Mouse (Mus musculus): Measurements from ENCODE around the gene Fank1. TPM values are rescaled to one million over a fixed set of nuclear protein-coding genes. Genes with fewer than 3 reads are reported as not detected.

The Fank1 gene
- total RNA-seq, 2 experiments from 2014 or later, result 4.2 to 4.4 TPM

DNA sequence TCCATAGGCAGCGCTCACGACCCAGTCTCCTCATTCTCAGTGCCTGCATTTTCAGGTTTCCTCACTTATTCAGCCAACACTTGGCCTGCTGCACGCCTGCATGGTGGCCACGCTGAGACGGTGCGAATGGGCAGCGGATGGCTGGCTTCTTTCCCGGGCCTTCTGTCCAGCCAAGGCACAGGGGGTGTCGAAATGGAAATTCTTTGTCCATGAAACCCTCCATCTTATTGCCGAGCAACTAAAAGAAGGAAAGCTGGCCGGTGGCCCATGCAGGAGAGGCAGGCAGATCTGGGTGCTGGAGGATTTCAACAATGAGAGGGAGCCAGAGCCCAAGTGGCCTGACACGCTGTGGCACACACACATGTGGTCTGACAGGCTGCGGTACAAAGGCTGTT, 10.8 kb upstream of the Fank1 start:
- peak; percentile 79 to 85 for DNase-seq (ENCODE audit: low spot score in 2 of 2)

GRCm38 (mm10) chr7:133768027-133768426, 8.6 kb upstream of the Fank1 start:
- DNase-seq (ENCODE audit: low spot score in 2 of 2), result no peak

GRCm38 (mm10) chr7:133768517-133768916, 8.1 kb upstream of the Fank1 start:
- DNase-seq (ENCODE audit: low spot score in 2 of 2), result no peak

GRCm38 (mm10) chr7:133775179-133775578, 1.5 kb upstream of the Fank1 start:
- no peak for DNase-seq (ENCODE audit: low spot score in 2 of 2)

DNA sequence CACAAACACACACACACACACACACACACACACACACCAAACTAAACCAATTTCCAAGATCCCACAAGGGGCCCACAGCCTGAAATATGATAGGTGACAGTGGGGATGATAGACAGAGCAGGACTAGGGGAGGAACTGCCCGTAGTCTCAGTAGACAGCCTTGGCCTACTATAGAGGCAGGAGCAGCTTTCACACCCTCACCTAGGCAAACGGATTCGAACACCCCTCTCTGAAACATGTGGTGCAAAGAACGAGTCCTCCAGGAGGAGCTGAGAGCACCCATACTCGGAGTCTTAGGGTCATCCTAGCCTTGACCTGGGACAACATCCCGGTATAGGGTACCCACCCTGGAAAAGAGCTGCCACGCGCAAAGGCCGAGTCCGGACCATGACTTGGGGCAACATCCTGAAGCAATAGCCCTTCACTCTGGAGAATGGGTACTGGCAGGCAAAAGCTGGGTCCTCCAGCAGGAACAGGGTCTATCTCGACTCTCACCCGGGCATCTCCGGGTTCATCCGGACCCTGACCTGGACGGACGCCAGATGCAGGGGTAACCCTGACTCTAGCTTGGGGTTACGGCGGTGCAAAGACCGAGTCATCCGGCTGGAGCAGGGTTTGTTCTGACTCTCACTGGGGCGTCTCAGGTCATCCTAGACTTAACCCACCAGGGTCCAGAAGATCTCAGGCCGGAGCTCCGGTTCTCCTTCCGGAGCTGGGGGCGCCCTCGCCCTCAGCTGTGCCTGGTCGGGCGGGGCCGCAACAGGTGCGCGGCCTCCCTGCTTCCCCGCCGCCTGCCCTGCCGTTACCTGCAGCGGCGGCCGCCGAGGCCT, 650 bp upstream of the Fank1 start:
- peak; percentile 38 to 54 for DNase-seq (ENCODE audit: low spot score in 2 of 2)

DNA sequence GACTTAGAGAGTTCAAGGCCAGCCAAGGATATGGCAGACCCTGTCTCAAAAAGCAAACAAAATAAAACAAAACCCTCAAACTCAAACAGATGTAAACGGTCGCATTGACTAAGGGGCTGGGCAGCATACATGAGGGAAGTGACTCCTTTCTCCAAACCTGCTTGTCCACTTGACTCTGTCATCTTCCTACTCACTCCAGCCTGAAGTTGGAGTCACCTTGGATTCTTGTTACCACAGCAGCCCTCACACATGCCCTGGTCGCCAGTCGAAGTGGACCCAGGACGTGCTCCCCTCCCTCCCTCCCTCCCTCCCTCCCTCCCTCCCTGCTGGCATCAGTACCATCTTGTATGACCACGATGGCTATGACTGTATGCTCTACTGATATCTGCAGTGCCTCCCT, 4.9 kb downstream of the Fank1 start:
- DNase-seq (ENCODE audit: low spot score in 2 of 2), result no peak

- no peak for DNase-seq (ENCODE audit: low spot score in 2 of 2)
These were observed 5.3 kb downstream of the Fank1 start for GRCm38 (mm10) chr7:133781991-133782390.

GRCm38 (mm10) chr7:133782717-133783435, 6.2 kb downstream of the Fank1 start, which contains the start of gene Dhx32:
Dhx32 (minus strand) TSS chr7:133782726.
- peak; percentile 81 to 83 for DNase-seq (ENCODE audit: low spot score in 2 of 2)

- DNase-seq (ENCODE audit: low spot score in 2 of 2), result no peak
These were observed 10.9 kb downstream of the Fank1 start for GRCm38 (mm10) chr7:133787571-133787970.

DNA sequence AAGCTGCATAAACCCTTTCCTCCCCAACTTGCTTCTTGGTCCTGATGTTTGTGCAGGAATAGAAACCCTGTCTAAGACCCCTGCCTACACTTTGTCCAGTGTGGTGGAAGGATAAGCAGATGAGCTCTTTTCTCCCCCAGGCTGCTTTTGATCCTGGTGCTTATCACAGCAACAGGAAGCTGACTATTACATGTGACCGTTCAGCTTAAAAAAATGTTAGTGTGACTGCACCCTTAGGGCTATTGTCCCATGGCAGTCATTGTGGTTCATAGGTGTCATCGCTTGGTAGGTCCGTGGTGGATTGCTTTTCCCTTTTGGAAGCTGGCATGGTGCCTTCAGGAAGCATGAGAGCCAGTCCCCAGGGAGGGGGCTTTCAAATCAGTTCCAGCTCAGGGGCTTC, 11.5 kb downstream of the Fank1 start:
- no peak for DNase-seq (ENCODE audit: low spot score in 2 of 2)

- DNase-seq (ENCODE audit: low spot score in 2 of 2), result no peak
These were observed 13.5 kb downstream of the Fank1 start for GRCm38 (mm10) chr7:133790171-133790570.

DNA sequence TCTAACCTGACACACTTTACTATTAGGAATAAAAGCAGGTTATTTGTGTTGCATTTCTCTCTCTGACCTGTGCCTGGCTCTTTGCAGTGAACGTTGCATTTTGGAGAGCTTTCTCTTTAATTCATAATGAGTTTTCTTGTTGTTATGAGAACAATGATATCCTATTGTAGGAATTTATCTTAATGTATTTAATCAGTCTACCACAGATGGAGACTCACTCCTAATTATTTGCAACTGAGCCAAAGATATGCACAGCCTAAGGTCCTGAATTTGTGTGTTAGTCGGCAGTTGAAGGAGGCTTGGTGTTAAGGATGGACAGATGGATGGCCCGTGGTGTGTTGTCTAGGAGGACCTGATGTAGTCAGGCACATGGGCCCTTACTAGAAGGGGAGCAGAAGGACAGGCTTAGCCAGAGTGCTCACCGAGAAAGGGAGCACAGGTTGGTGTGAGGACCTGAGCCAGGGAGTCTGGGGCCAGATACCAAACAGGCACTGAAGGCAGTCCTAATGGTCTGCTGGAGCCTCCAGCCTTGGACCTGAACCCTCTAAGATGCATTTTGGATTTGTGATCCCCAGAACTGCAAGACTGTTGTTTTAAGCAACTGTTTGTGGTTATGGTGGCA, 14.1 kb downstream of the Fank1 start:
- DNase-seq (ENCODE audit: low spot score in 2 of 2), result no peak

DNA sequence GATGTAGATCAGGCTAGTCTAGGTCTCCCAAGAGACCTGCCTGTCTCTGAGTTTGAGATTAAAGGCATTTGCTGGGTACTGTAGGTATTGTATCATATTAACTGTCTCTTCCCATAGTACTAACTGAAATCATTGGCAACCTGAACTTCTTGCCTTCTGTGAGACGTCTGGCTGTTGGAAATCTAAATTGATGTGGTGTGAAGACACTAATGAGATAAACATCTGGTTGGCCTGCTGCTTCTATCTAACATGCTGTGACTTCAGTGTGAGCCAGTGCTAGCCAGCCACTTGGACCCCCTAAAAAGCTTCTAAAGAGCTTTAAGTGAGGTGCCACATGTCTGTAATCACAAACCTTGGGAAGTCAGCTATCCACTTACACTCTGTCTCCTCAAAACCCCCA, 16.1 kb downstream of the Fank1 start:
- no peak for DNase-seq (ENCODE audit: low spot score in 2 of 2)

- DNase-seq (ENCODE audit: low spot score in 2 of 2), result peak; percentile 46 to 51
These were observed 16.8 kb downstream of the Fank1 start for GRCm38 (mm10) chr7:133793248-133794131.

GRCm38 (mm10) chr7:133794720-133795119, 18.1 kb downstream of the Fank1 start:
- no peak for DNase-seq (ENCODE audit: low spot score in 2 of 2)

GRCm38 (mm10) chr7:133799928-133800327, 23.3 kb downstream of the Fank1 start:
- no peak for DNase-seq (ENCODE audit: low spot score in 2 of 2)

DNA sequence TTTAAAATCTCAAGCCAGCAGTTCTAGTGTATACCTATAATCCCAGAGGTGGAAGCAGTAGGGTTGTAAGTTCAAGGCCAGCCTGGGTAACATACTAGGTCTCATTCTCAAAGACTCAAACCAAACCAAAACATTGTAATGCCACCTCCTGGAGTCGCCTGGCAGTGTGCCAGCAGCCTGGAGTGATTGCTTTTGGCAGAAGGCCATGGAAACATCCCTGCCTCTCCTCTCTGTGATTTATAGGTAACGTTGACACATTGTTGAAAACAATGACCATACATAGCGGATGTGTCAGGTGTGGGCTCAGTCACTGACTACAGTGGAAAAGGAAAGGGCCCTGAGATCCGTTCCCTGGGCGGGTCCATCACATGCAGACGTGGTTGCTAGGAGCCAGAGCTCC, 25.2 kb downstream of the Fank1 start:
- no peak for DNase-seq (ENCODE audit: low spot score in 2 of 2)

DNA sequence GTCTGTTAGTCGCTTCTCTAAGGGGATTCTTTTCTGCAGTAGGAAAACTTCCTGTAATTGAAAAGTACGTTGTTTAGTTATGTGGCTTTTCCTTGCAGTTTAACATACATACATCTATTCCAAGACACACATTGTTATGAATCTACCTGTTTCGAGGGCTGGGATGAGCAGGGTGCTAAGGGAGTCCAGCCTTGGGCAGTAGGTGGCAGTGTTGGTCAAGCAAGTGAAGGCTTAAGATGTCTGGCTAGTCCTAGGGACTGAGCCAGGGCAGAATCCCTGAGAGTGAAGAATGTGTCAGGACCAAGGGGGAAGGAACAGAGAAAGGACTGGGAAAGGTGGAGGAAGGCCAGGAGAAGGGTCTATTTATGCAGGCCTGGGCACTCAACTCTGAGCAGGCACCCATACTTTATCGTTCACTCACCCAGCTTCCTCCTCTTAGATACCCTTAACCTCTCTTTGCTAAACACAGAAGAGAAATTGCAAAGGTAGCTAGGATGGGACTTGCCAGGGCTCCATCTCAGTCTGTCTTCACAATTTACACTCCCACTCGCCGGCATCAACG, 29.0 kb downstream of the Fank1 start:
- DNase-seq (ENCODE audit: low spot score in 2 of 2), result peak; percentile 65 to 78

DNA sequence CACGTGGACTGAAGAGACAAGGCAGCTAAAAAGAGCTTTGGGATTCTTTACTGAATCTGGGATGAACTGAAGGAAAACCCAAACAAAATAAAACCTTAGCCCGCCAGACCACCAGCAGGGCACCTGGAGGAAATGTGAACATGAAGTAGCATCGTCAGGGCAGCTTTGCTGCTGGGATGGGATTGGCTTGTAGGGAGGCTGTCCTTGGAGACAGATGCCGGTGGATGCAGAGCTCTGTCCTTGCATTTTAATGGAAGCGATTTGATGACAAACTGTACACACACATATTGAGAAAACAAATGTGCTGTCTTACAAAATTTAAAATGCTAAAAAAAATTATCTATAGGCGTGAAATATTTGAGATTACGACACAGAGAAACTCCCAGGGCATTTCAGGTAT, 36.3 kb downstream of the Fank1 start:
- DNase-seq (ENCODE audit: low spot score in 2 of 2), result peak; percentile 21 to 26

GRCm38 (mm10) chr7:133813331-133813730, 36.7 kb downstream of the Fank1 start:
- DNase-seq (ENCODE audit: low spot score in 2 of 2), result no peak

- DNase-seq (ENCODE audit: low spot score in 2 of 2), result no peak
These were observed 47.1 kb downstream of the Fank1 start for GRCm38 (mm10) chr7:133823751-133824150.
